Mouse (Mus musculus) right cerebral cortex, postnatal 14 days (tissue): ENCODE measurements around the gene Olfr521.
"Not testable (repeated sequence)": the region's sequence is repeated elsewhere in the genome, so short reads cannot be mapped to it uniquely, and the experiment has no call there.

Experiments
- DNase-seq: peaks from one replicate; pipeline ENCODE4 v3.0.0; 2022

The Olfr521 gene

DNA sequence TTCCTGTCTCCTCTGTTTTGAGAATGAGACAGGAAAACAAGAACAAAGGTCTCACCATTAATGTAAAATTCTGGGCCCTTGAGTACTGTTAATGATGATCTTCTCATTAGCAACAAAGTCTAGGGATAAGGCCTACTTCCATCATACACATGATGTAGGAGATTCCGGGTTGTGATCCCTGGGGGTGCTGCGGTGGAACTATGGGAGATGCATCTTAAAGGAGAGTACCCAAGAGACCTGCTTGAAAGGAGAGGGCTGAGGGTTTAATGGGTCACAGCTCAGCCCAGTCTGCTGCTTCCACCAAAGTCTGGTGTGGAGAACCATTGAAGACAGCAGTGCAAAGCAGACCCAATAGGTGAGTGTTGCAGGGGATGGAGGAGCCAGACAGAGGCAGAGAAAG, at the start of gene Olfr521:
Olfr521 (plus strand) TSS at position 301 of the 400 bp plus-strand sequence.
- no peak for DNase-seq

- no peak for DNase-seq
Measured at GRCm38 (mm10) chr7:99716536-99716935, 46.8 kb upstream of the Olfr521 start.

GRCm38 (mm10) chr7:99729973-99730372, 33.3 kb upstream of the Olfr521 start, which contains the start of gene Olfr520:
TSS of gene Olfr520 (plus strand) at chr7:99730273.
- no peak for DNase-seq

GRCm38 (mm10) chr7:99734612-99735011, 28.7 kb upstream of the Olfr521 start:
- DNase-seq: no peak

GRCm38 (mm10) chr7:99735491-99735890, 27.8 kb upstream of the Olfr521 start:
- DNase-seq: not testable (repeated sequence)

DNA sequence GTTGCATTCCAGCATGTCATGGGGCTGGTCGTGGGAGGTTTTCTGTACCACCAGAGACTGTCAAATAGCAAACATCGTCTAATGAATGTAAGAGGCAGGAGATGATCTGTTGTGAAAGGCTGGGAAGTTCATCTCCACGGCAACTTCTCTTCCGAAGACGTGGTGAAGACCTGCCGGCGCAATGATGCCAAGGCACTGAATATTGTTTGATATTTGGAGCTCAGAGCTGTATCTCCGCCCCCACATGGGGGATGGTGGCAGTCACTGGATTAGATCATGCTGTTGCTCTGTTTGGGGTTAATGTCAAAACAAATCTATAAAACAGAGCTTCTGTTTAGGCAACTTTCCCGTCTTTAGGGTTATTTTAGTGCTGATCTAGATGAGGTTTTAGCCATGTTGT, 24.0 kb upstream of the Olfr521 start:
- no peak for DNase-seq

GRCm38 (mm10) chr7:99781385-99781784, 18.1 kb downstream of the Olfr521 start:
- DNase-seq: no peak

DNA sequence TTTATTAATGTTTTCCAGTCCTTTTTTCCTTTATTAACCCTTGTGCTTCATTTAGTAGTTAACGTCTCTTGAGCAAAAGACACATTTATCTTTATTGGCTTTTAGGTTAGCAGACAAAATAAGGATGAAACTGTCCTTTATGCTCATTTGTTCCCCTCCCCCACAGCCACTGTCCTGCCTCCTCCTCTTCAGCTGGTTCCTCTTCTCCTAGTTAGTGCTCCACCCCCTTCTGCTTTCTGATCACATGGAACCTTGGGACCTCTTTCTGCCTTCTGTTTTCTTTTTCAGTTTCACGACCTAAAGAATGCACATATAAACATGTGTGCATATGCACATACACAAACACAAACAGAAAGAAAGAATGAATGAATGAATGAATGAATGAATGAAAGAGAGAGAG, 18.6 kb downstream of the Olfr521 start:
- no peak for DNase-seq

- no peak for DNase-seq
Measured at GRCm38 (mm10) chr7:99783421-99783820, 20.1 kb downstream of the Olfr521 start.

DNA sequence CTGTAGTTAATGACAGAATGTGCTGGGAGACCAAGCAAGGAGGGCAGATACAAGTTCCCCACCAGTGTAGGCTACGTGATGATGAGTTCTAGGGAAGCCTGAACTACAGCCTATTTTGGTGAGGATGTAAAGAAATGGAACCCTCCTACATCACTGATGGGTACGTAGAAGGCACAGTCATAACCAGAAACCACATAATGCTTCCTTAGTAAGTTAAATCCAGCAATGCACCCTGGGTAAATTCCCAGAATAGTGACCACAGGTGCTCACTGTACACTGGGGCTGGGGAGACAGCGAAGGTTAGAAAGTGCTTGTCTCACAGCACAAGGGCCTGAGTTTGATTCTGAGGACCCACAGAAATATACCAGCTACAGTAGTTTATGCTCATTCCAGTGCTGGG, 22.2 kb downstream of the Olfr521 start:
- DNase-seq: no peak

DNA sequence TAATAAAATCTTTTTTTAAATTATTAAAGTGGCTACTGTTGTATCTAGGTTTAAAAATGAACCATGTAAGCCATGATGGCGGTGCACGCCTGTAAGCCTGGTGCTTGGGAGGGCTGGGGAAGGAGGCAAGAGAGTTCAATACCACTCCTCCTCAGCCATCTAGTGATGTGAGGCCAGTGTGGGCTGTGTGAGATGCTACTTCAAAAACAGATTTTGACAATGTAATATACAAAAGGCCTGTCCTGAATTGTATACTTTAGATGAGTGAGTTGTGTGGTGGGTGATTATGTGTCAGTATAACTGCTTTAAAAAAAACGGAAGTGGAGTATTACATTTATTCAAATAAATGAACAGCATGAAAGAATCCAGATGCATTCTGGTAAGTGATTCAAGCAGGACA, 23.5 kb downstream of the Olfr521 start:
- no peak for DNase-seq

- DNase-seq: no peak
Measured at GRCm38 (mm10) chr7:99787935-99788334, 24.6 kb downstream of the Olfr521 start.

DNA sequence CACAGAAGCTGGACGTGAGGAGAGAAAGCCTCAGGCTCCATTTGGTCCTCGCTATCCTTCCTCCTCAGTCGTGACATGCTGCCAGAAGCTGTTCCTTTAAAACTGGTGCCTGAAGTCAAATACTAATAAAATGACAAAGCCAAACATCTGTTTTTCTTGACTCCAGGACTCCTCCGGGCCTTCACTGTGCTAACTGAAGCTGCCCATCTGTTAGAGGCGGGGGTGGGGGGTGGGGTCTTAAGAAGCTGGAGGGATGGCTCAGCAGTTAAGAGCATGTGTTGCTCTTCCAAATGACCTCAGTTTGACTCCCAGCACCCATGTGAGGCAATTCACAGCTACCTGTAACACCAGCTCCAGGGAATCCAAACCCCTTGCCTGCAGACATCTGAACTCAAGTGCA, 25.3 kb downstream of the Olfr521 start:
- DNase-seq: no peak

GRCm38 (mm10) chr7:99790816-99791215, 27.5 kb downstream of the Olfr521 start:
- DNase-seq: no peak

GRCm38 (mm10) chr7:99794096-99794495, 30.8 kb downstream of the Olfr521 start:
- no peak for DNase-seq

DNA sequence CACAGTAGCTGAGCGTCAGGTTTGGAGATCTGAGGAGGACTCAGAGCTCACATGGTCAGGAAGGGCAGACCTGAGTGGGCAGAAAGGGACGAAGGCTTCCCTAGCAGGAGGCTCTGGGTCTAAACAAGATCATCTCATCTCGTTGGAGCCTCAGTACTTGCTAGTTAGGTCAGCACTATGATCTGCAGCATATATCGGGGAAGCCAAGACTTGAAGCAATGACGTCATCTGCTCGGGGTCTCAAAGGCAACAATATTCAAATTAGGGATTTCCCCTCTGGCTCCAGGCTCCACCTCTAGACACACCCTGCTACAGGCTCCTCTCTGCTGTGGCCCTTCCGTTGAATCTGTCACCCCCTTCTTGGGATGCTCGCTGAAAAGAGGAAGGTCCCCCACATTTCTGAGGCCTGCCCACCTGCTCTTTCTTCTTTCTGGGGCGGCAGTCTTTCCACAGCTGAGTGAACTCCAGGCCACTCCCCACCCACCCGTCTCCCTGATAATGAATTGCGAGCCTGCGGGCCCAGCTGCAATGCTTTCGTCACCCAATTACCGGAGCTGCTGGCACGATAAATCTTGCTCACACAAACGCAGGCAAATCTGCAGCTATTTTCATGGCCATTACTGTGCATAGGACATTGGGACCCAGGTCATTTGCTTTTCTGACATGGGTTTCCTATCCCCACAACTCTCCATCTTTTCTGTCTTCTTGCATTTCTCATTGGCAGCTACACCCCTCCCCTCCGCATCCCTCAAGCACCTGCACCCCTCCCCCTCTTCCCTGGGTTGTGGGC, 32.1 kb downstream of the Olfr521 start:
- no peak for DNase-seq

- no peak for DNase-seq
Measured at GRCm38 (mm10) chr7:99796471-99796870, 33.2 kb downstream of the Olfr521 start.

DNA sequence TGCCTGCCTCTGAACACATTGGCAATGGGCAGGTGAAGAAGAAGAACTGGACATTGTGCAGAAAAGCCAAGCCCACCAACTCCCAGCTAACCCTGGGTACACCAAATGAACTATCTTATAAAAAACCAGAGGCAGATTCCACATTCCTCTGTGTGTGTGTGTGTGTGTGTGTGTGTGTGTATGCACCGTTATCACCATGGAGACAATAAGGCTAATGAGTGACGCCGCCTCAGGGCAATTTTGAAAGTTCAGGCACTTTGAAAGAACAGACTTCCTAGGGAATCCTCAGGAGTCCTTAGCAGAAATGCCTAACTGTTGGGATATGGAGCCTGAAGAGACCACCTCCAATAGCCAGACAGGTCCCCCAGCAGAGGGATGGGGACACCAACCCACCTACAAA, 34.0 kb downstream of the Olfr521 start:
- DNase-seq: no peak

- DNase-seq: peak; percentile 70
Measured at GRCm38 (mm10) chr7:99797911-99798647, 34.8 kb downstream of the Olfr521 start.

DNA sequence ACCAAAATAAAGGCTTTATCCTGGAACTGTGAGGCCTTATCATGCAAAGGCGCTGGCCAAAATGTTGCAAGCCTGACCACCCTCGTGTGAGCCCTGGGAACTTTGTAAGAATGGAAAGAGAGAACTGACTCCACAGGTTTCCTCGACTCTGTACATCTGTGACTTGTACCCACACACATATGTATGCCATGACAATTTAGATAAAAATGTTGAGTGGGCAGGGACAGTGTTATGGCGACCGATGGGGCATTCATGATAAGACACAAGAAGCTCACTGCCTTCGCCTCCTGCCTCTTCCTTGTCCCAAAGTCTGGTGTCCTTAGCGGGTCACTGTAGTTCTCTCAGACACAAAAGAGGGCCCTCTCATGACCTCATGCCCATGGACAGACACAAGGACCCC, 35.8 kb downstream of the Olfr521 start:
- DNase-seq: no peak

DNA sequence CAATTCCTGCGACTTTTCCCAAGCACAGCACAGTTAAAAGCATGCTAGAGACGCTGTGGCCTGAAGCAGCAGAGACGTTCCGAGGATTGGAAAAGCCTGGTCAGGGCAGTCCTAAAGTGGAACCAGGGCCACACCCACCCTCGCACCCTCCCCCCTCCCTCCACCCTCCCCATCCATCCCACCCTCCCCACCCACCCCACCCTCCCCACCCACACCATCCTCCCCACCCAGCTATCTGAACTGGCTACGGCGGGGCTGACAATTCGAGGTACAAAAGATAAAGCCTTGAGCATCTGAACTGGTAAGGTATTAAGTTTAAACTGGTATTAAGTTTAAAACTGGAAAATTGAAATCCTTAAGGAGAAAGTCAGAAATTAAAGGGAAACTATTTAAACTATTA, 40.2 kb downstream of the Olfr521 start:
- no peak for DNase-seq

GRCm38 (mm10) chr7:99804033-99804432, 40.7 kb downstream of the Olfr521 start:
- DNase-seq: not testable (repeated sequence)

- no peak for DNase-seq
Measured at GRCm38 (mm10) chr7:99805340-99805739, 42.0 kb downstream of the Olfr521 start.

DNA sequence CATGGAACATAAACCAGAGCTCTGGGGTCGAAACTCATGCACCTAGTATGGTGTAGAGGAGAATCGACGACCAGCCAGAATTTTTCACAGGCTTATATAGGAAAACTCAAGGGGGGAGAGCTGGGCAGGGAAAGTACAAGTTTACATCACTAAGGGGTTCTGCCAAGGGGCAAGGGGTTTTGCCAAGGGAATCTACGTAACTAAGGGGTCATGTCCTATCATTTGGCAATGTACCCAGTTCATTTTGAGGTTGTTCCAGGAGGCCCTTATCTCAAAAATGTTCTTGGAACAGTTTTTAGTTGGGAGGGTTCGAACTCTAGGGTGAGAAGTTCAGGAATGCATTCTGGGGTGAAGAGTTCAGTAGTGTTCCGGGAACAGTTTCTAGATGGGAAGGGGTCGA, 43.7 kb downstream of the Olfr521 start:
- not testable (repeated sequence) for DNase-seq
